Mouse (Mus musculus) common myeloid progenitor, adult 5-6 weeks (primary cell): ENCODE measurements around the gene Acot4. TPM values are rescaled to one million over a fixed set of nuclear protein-coding genes. Genes with fewer than 3 reads are reported as not detected.
"Not testable (repeated sequence)": the region's sequence is repeated elsewhere in the genome, so short reads cannot be mapped to it uniquely, and the experiment has no call there.

Experiments used
- ATAC-seq: replicated peaks from 2 replicates; pipeline ENCODE4 v1.8.0; 2016; ENCODE audit warnings: low read depth, mild to moderate bottlenecking, moderate TSS enrichment, inconsistent platforms; ENCODE audit not compliant: poor library complexity, severe bottlenecking
- total RNA-seq: library from RNA; stranded (forward); fragments of 200-1000, 187-1606 nt; gene quantifications from 2 replicates; pipeline ENCODE4 v1.2.3, GENCODE M21; 2017

Acot4 gene
- total RNA-seq, 1 experiment from 2014 or later, result not detected

GRCm38 (mm10) chr12:84029043-84029442 lies 9.1 kb upstream of the Acot4 start:
- ATAC-seq, result not testable (repeated sequence)

GRCm38 (mm10) chr12:84030659-84031332 lies 7.4 kb upstream of the Acot4 start:
- peak; percentile 91 for ATAC-seq

- no peak for ATAC-seq
These were observed 5.3 kb upstream of the Acot4 start for GRCm38 (mm10) chr12:84032854-84033253.

- peak; percentile 41; the same call in 1 of the 2 replicates for ATAC-seq
These were observed 4.9 kb upstream of the Acot4 start for GRCm38 (mm10) chr12:84033302-84033701.

GRCm38 (mm10) chr12:84034108-84034507 lies 4.1 kb upstream of the Acot4 start:
- ATAC-seq, result peak; percentile 55

GRCm38 (mm10) chr12:84038691-84039111 lies 522 bp downstream of the Acot4 start, which contains the start of gene Gm49366:
Gene Gm49366, plus strand, starts transcription at chr12:84038935.
- not testable (repeated sequence) for ATAC-seq

- ATAC-seq, result no peak
These were observed 4.1 kb downstream of the Acot4 start for GRCm38 (mm10) chr12:84042248-84042647.

GRCm38 (mm10) chr12:84044045-84044444 lies 5.9 kb downstream of the Acot4 start:
- ATAC-seq, result no peak

GRCm38 (mm10) chr12:84046906-84047305 lies 8.7 kb downstream of the Acot4 start:
- ATAC-seq, result 0 out of 2 replicates have a peak, but pooled peaks have one; percentile 15

- ATAC-seq, result not testable (repeated sequence)
These were observed 12.6 kb downstream of the Acot4 start for GRCm38 (mm10) chr12:84050744-84051143.

- peak; percentile 77 for ATAC-seq
These were observed 13.8 kb downstream of the Acot4 start, which contains the start of gene Acot3 for GRCm38 (mm10) chr12:84051937-84052474. Gene Acot3, plus strand, starts transcription at chr12:84052144.

GRCm38 (mm10) chr12:84052609-84053008 lies 14.4 kb downstream of the Acot4 start:
- ATAC-seq, result no peak

- no peak for ATAC-seq
These were observed 15.0 kb downstream of the Acot4 start for GRCm38 (mm10) chr12:84053173-84053572.

- ATAC-seq, result peak; percentile 58; the same call in 1 of the 2 replicates
These were observed 15.7 kb downstream of the Acot4 start for GRCm38 (mm10) chr12:84053679-84054391.

- ATAC-seq, result peak; percentile 77; the same call in 1 of the 2 replicates
These were observed 22.8 kb downstream of the Acot4 start for GRCm38 (mm10) chr12:84060946-84061345.

GRCm38 (mm10) chr12:84062336-84062735 lies 24.2 kb downstream of the Acot4 start:
- no peak for ATAC-seq

- ATAC-seq, result no peak
These were observed 25.0 kb downstream of the Acot4 start for GRCm38 (mm10) chr12:84063228-84063627.

- no peak for ATAC-seq
These were observed 25.7 kb downstream of the Acot4 start for GRCm38 (mm10) chr12:84063833-84064232.

- no peak for ATAC-seq
These were observed 26.4 kb downstream of the Acot4 start for GRCm38 (mm10) chr12:84064621-84065020.

GRCm38 (mm10) chr12:84067752-84068151 lies 29.6 kb downstream of the Acot4 start:
- no peak for ATAC-seq

- ATAC-seq, result no peak
These were observed 30.1 kb downstream of the Acot4 start for GRCm38 (mm10) chr12:84068296-84068695.
